ENCODE assay signal across 19 mouse cellular contexts in the genomic region with DNA sequence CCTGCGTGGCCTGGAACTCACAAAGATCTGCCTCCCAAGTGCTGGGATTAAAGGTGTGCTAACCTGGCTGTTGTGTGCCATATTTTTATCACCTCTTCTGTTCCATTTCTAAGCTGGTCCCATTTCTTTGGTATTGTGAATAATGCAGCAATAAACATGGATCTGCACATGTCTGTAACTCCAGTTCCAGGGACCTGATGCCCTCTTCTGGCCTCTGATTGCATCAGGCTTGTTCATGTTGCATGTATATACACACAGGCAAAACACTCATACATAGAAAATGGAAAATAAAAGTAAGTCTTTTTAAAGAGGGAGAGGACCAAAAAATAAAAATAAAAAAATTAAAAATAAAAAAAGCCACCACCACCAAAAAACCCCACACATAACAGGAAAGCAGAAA. TPM values are rescaled to one million over a fixed set of nuclear protein-coding genes. Genes with fewer than 3 reads are reported as not detected.
DNase-seq lines count a peak whose midpoint lies in the region; ATAC-seq and TF ChIP-seq lines count a peak whose summit lies in the region.
"Had no signal": no experiment of that assay in that cellular context is flagged by ENCODE, and none has a peak within 500 bp of the region (broad histone marks: within the 10 kb centered on the region; RNA-seq: fewer than 3 reads in every experiment).

No protein-coding gene starts in this region.

- no peaks in the 10 kb centered on the region for H3K27me3 ChIP-seq in kidney, postnatal 0 days (ENCODE audit: insufficient read depth, low read length)
- H3K27me3 ChIP-seq: embryonic facial prominence, embryonic 12.5 days; forebrain, embryonic 15.5 days; hindbrain, embryonic 12.5 days had no signal

- no peak overlapping the region for H3K27ac ChIP-seq in gastrocnemius, adult 2 months
- no peak overlapping the region for H3K27ac ChIP-seq in kidney, postnatal 0 days
- H3K27ac ChIP-seq: embryonic facial prominence, embryonic 12.5 days; forebrain, embryonic 15.5 days; heart, embryonic 10.5 days; hindbrain, embryonic 12.5 days had no signal

- TF ChIP-seq CTCF in gastrocnemius, adult 2 months (IDR thresholded peaks at IDR 0.05) = peak; percentile 12; the same call in 1 of the 2 replicates
- TF ChIP-seq CTCF in kidney, postnatal 0 days (IDR thresholded peaks at IDR 0.05; ENCODE audit: low read depth) = peak; percentile 53
- no peak for TF ChIP-seq CTCF in lung, adult 2 months (IDR thresholded peaks at IDR 0.05; ENCODE audit: insufficient read depth, low read length)

- no peak overlapping the region for H3K9ac ChIP-seq in kidney, postnatal 0 days (ENCODE audit: low read depth, low read length)
- H3K9ac ChIP-seq: embryonic facial prominence, embryonic 12.5 days; forebrain, embryonic 15.5 days; hindbrain, embryonic 12.5 days had no signal

- 91% methylated on average over 1 of the region's 1 CpGs for WGBS in kidney, postnatal 0 days
- 100% methylated on average over 1 of the region's 1 CpGs for WGBS in lung, adult 2 months

- intact Hi-C loops in gastrocnemius, adult 2 months (cut with DNase I) = no loop called here

- no peak overlapping the region for H3K4me3 ChIP-seq in gastrocnemius, adult 2 months
- H3K4me3 ChIP-seq in kidney, postnatal 0 days (replicated peaks; ENCODE audit: low read depth, low read length) = no peak overlapping the region
- H3K4me3 ChIP-seq in lung, adult 2 months (replicated peaks; ENCODE audit: extremely low read depth, low read depth, low read length) = no peak overlapping the region
- H3K4me3 ChIP-seq: embryonic facial prominence, embryonic 12.5 days; forebrain, embryonic 15.5 days; heart, embryonic 10.5 days; hindbrain, embryonic 12.5 days had no signal

- peaks cover 5% of the 10 kb centered on the region; the same call in 1 of the 2 replicates for H3K4me1 ChIP-seq in kidney, postnatal 0 days (replicated peaks; ENCODE audit: insufficient read depth, low read length)
- peaks cover 6% of the 10 kb centered on the region for H3K4me1 ChIP-seq in lung, adult 2 months (ENCODE audit: control insufficient read depth, insufficient read depth, low read length)

- H3K36me3 ChIP-seq in kidney, postnatal 0 days (ENCODE audit: insufficient read depth, low read length) = no peaks in the 10 kb centered on the region
- H3K36me3 ChIP-seq: embryonic facial prominence, embryonic 12.5 days had no signal

- no peak for ATAC-seq in kidney, postnatal 0 days (replicated peaks; ENCODE audit: low FRiP score, low read depth)
- ATAC-seq: forebrain, embryonic 15.5 days; hindbrain, embryonic 16.5 days had no signal

- H3K4me2 ChIP-seq in kidney, postnatal 0 days (ENCODE audit: low read length) = no peak overlapping the region
- H3K4me2 ChIP-seq: embryonic facial prominence, embryonic 12.5 days; forebrain, embryonic 15.5 days; hindbrain, embryonic 12.5 days had no signal

- no peaks in the 10 kb centered on the region for H3K9me3 ChIP-seq in kidney, postnatal 0 days (replicated peaks; ENCODE audit: low read length)
- H3K9me3 ChIP-seq: embryonic facial prominence, embryonic 12.5 days; forebrain, embryonic 15.5 days; heart, embryonic 10.5 days; hindbrain, embryonic 12.5 days had no signal

- no peak for DNase-seq in gastrocnemius, adult 2 months
- DNase-seq in gastrocnemius, postnatal 4 days (ENCODE audit: low spot score in 2 of 2) = no peak
- no peak for DNase-seq in kidney, postnatal 0 days (ENCODE audit: low spot score)
- no peak for DNase-seq in kidney, postnatal 36 days
- DNase-seq in lung, postnatal 10 days = peak; percentile 10
- no peak for DNase-seq in lung, adult 2 months
- no peak for DNase-seq in cerebellum, postnatal 10 days
- DNase-seq: adrenal gland, adult 2 months; adrenal gland, postnatal 25 days; cerebellum, adult 18-20 months; cerebellum, postnatal 25 days; gastrocnemius, postnatal 10 days; heart, postnatal 10 days; heart, postnatal 4 days had no signal

- TF ChIP-seq POLR2A in lung, adult 2 months (IDR thresholded peaks at IDR 0.05; ENCODE audit: borderline replicate concordance, extremely low read depth, low read depth, low read length) = no peak

RNA-seq across cellular contexts. Expression of a gene that starts 2.9 kb away (rescaled TPM):
- total RNA-seq in gastrocnemius, adult 2 months (2021) = 10 to 100 TPM in 1 of 2 experiments, 1 to 10 TPM in 1; 8.4 to 11.3 TPM
- total RNA-seq in gastrocnemius, postnatal 4 days (2021) = 1 to 10 TPM; 8.0 to 8.6 TPM
- 19.3 and 20.6 TPM in 2 replicates for polyA plus RNA-seq in kidney, postnatal 0 days (2015; fragmentation: Nextera tagmentation; extraction: Ambion mirVana)
- polyA plus RNA-seq in lung, adult 2 months (2012; rRNA removed) = 3.8 and 5.0 TPM in 2 replicates

RNA-seq across cellular contexts. Expression of a gene that starts 16.3 kb away (rescaled TPM):
- 10 to 100 TPM; 49.1 to 51.4 TPM for total RNA-seq in gastrocnemius, adult 2 months (2021)
- 10 to 100 TPM; 50.3 to 53.7 TPM for total RNA-seq in gastrocnemius, postnatal 4 days (2021)
- 112 and 123 TPM in 2 replicates for polyA plus RNA-seq in kidney, postnatal 0 days (2015; fragmentation: Nextera tagmentation; extraction: Ambion mirVana)
- polyA plus RNA-seq in lung, adult 2 months (2012; rRNA removed) = 195 and 264 TPM in 2 replicates

RNA-seq across cellular contexts. Expression of a gene that starts 25.4 kb away (rescaled TPM):
- 1 to 10 TPM; 4.3 to 4.7 TPM for total RNA-seq in gastrocnemius, adult 2 months (2021)
- 10 to 100 TPM; 10.4 to 11.2 TPM for total RNA-seq in gastrocnemius, postnatal 4 days (2021)
- 8.4 and 8.5 TPM in 2 replicates for polyA plus RNA-seq in kidney, postnatal 0 days (2015; fragmentation: Nextera tagmentation; extraction: Ambion mirVana)
- 22.4 and 23.6 TPM in 2 replicates for polyA plus RNA-seq in lung, adult 2 months (2012; rRNA removed)

RNA-seq across cellular contexts. Expression of a gene that starts 41.2 kb away (rescaled TPM):
- total RNA-seq in gastrocnemius, adult 2 months (2021) = 1 to 10 TPM; 3.1 to 5.0 TPM
- total RNA-seq in gastrocnemius, postnatal 4 days (2021) = 10 to 100 TPM; 21.8 to 22.2 TPM
- polyA plus RNA-seq in kidney, postnatal 0 days (2015; fragmentation: Nextera tagmentation; extraction: Ambion mirVana) = 23.6 and 27.5 TPM in 2 replicates
- 30.3 and 35.4 TPM in 2 replicates for polyA plus RNA-seq in lung, adult 2 months (2012; rRNA removed)
